Mouse (Mus musculus): ENCODE measurements at regions not wholly inside any gene's neighbourhood (a gene's known extent, or its start where the extent isn't known, plus 50 kb on each side); places are given as distances from the start of the nearest gene placed in this dataset.

- no peak for DNase-seq (ENCODE audit: low spot score)
Measured at GRCm38 (mm10) chr16:93061475-93062179, 235.7 kb upstream of the Runx1 start.

GRCm38 (mm10) chr16:93056295-93056694, 230.3 kb upstream of the Runx1 start:
- DNase-seq (ENCODE audit: low spot score) = no peak

GRCm38 (mm10) chr16:93055545-93055944, 229.6 kb upstream of the Runx1 start:
- DNase-seq (ENCODE audit: low spot score) = no peak

- peak; percentile 11 for DNase-seq (ENCODE audit: low spot score)
Measured at GRCm38 (mm10) chr16:93051233-93051632, 225.3 kb upstream of the Runx1 start.

- DNase-seq (ENCODE audit: low spot score) = no peak
Measured at GRCm38 (mm10) chr16:93048418-93048932, 222.5 kb upstream of the Runx1 start.

- no peak for DNase-seq (ENCODE audit: low spot score)
Measured at GRCm38 (mm10) chr16:93047594-93047993, 221.6 kb upstream of the Runx1 start.

GRCm38 (mm10) chr16:93046221-93046620, 220.3 kb upstream of the Runx1 start:
- DNase-seq (ENCODE audit: low spot score) = no peak

GRCm38 (mm10) chr16:93043355-93043754, 217.4 kb upstream of the Runx1 start:
- DNase-seq (ENCODE audit: low spot score) = no peak

- no peak for DNase-seq (ENCODE audit: low spot score)
Measured at GRCm38 (mm10) chr16:93042941-93043340, 217.0 kb upstream of the Runx1 start.

- DNase-seq (ENCODE audit: low spot score) = no peak
Measured at GRCm38 (mm10) chr16:93042491-93042890, 216.5 kb upstream of the Runx1 start.

GRCm38 (mm10) chr16:93041887-93042286, 215.9 kb upstream of the Runx1 start:
- DNase-seq (ENCODE audit: low spot score) = no peak

- DNase-seq (ENCODE audit: low spot score) = no peak
Measured at GRCm38 (mm10) chr16:93041399-93041798, 215.4 kb upstream of the Runx1 start.

- no peak for DNase-seq (ENCODE audit: low spot score)
Measured at GRCm38 (mm10) chr16:93035626-93036025, 209.7 kb upstream of the Runx1 start.

GRCm38 (mm10) chr16:93033943-93034342, 208.0 kb upstream of the Runx1 start:
- peak; percentile 18 for DNase-seq (ENCODE audit: low spot score)

GRCm38 (mm10) chr16:93031624-93032023, 205.7 kb upstream of the Runx1 start:
- peak; percentile 10 for DNase-seq (ENCODE audit: low spot score)

- peak; percentile 20 for DNase-seq (ENCODE audit: low spot score)
Measured at GRCm38 (mm10) chr16:93028640-93029039, 202.7 kb upstream of the Runx1 start.

GRCm38 (mm10) chr16:93028016-93028415, 202.1 kb upstream of the Runx1 start:
- no peak for DNase-seq (ENCODE audit: low spot score)

GRCm38 (mm10) chr16:93026094-93026648, 200.2 kb upstream of the Runx1 start:
- no peak for DNase-seq (ENCODE audit: low spot score)

- no peak for DNase-seq (ENCODE audit: low spot score)
Measured at GRCm38 (mm10) chr16:93019800-93020555, 194.0 kb upstream of the Runx1 start.

- no peak for DNase-seq (ENCODE audit: low spot score)
Measured at GRCm38 (mm10) chr16:93018766-93019165, 192.8 kb upstream of the Runx1 start.

GRCm38 (mm10) chr16:93017025-93017424, 191.1 kb upstream of the Runx1 start:
- DNase-seq (ENCODE audit: low spot score) = no peak

- no peak for DNase-seq (ENCODE audit: low spot score)
Measured at GRCm38 (mm10) chr16:93015636-93016035, 189.7 kb upstream of the Runx1 start.

- no peak for DNase-seq (ENCODE audit: low spot score)
Measured at GRCm38 (mm10) chr16:93014991-93015390, 189.0 kb upstream of the Runx1 start.

Data from layer of hippocampus, adult 11-12 months (tissue).